Mouse (Mus musculus) embryo, embryonic 9.5 days (tissue): ENCODE results near the gene Rab39.

Source experiments
- DNase-seq: peaks from one replicate; pipeline ENCODE4 v3.0.0-alpha.2; 2017; ENCODE audit errors: extremely low spot score

Rab39 gene

GRCm38 (mm10) chr9:53705992-53706696, at the start of gene Rab39:
Rab39 (minus strand) TSS chr9:53706232.
- DNase-seq, result peak; percentile 99

GRCm38 (mm10) chr9:53754801-53755200, 48.8 kb upstream of the Rab39 start:
- no peak for DNase-seq

GRCm38 (mm10) chr9:53750899-53751298, 44.9 kb upstream of the Rab39 start:
- no peak for DNase-seq

- no peak for DNase-seq
Measured at GRCm38 (mm10) chr9:53750411-53750810, 44.4 kb upstream of the Rab39 start.

DNA sequence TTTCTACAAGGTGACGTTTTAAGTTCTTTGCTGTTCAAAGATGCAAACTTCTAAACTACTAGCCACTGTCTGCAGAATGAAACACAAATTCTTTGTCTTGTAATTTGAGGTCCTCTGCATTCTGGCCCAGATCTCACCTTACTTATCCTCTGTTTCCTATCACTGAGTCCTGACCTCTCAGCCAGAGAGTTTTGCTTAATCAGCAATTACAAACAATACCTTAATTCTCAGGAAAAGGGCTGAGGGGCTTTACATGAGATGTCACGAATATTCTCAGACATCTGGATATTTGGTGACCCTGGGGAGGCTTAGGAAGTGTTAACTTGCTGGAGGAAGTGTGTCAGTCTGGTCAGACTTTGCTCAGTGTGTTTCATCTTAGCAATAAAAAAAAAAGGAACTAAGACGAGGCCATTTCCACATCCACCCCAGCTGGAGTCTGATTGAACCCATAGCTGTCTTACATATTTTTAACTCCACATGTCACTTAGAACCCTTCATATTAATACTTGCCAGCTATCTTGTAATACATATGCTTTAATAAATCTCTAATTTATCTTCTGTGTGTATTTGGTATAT, 34.9 kb upstream of the Rab39 start:
- no peak for DNase-seq

- no peak for DNase-seq
Measured at GRCm38 (mm10) chr9:53705491-53705991, 491 bp downstream of the Rab39 start.

DNA sequence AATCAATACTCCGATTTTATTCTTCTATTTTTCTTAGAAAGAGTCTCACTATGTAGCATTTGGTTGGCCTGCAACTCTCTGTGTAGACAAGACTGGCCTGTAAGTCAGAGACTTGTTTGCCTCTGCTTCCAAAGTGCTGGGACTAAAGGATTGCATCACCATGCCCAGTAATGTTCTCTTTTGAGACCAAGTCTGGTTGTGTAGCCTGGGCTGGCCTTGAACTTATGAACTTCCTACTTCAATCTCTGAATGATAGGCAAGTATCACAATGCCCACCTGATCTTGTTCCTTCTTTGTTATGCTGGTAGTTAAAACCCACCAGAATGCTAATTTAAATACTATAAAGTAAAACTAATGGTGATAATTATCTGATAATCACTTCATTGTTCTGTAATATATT, 3.0 kb downstream of the Rab39 start:
- DNase-seq, result no peak

- no peak for DNase-seq
Measured at GRCm38 (mm10) chr9:53700496-53700895, 5.5 kb downstream of the Rab39 start.

- no peak for DNase-seq
Measured at GRCm38 (mm10) chr9:53695846-53696245, 10.2 kb downstream of the Rab39 start.

DNA sequence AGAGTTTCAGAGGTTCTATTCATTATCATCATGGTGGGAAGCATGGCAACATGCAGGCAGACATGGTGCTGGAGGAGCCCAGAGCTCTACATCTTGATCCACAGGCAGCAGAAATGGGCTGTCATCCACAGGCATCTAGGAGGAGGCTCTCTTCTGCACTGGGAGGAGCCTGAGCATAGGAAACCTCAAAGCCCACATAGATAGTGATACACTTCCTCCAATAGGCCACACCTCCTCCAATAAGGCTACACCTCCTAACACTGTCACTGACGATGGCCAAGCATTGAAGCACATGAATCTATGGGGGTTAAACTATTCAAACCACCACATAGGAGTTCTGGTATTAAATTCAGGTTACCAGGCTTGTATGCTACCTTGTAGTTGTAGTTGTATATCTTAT, 12.3 kb downstream of the Rab39 start:
- DNase-seq, result no peak

DNA sequence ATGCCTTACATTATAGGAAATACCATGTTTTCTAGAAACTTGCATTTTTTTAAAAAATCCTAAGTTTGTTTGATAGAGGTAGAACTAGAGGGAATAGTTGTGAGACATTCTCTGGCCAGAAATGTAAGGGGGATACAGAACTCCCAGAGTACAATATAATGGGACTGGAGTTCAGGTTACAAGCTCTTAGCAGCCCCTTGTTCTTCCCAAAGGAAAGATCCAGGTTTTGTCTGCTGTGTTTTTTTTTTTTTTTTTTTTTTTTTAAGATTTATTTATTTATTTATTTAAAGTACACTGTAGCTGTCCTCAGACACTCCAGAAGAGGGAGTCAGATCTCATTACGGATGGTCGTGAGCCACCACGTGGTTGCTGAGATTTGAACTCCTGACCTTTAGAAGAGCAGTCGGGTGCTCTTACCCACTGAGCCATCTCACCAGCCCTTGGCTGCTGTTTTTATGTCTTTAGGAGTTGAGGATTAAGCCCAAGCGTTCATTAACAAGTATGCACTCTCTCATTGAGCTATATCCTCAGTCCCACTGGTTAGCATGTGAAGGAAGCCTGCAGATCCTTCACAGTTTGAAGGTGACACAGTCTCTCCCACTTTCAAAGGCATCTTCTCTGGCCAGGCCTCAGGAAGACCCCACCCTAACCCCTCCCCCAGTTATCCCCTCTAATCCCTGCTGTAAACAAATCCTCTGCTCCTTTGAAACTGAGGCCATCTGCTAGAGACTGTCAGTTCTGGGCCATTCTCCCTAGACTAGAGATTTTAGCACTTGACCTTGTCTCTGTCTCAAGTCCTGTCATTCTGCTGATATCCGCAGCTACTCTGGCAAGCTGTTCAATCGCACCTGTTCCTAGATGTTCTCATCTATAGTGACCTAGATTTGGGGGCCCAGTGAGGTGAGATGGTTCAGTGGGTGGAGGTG, 14.0 kb downstream of the Rab39 start:
- DNase-seq, result no peak

DNA sequence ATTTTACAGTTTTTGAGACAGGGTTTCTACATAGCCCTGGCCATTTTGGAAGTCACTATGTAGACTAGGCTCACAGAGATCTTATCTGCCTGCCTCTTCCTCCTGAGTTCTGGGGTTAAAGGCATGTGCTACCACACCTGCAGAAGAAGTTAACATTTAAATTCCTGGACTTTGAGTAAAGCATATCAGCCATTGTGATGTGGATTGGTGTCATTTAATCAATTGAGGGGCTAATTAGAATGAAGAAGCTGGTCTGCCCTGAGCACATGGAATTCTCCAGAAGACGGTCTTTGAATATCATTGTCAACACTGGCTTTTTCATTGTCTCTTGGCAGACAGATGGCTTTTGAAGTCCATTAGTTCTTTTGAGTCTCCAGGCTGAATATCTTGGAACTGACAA, 25.2 kb downstream of the Rab39 start:
- DNase-seq, result no peak

GRCm38 (mm10) chr9:53676921-53677320, 29.1 kb downstream of the Rab39 start:
- DNase-seq, result no peak

GRCm38 (mm10) chr9:53673571-53673970, 32.5 kb downstream of the Rab39 start:
- peak; percentile 59 for DNase-seq

GRCm38 (mm10) chr9:53669680-53670219, 36.3 kb downstream of the Rab39 start, which contains the start of gene Cul5:
Cul5 (minus strand) TSS chr9:53670014.
- peak; percentile 12 for DNase-seq

- DNase-seq, result peak; percentile 94
Measured at GRCm38 (mm10) chr9:53667020-53667669, 38.9 kb downstream of the Rab39 start.

DNA sequence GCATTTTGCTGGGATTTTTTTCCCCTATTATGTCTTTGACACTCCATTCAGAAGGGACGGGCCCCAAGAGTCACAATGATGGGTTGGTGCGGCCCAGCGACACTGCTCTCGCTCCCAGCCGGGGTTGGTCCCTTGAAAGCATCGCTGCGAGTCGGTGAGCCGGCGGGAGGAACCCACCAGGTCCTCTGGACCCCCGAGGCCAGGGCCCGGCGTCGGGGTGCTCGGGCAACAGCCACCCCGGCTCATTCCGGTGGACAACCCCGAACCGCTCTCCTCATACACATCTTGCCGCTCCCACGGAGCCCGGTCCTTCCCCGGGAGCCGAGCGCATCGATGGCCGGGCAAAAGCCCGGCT, 39.4 kb downstream of the Rab39 start:
- DNase-seq, result no peak

DNA sequence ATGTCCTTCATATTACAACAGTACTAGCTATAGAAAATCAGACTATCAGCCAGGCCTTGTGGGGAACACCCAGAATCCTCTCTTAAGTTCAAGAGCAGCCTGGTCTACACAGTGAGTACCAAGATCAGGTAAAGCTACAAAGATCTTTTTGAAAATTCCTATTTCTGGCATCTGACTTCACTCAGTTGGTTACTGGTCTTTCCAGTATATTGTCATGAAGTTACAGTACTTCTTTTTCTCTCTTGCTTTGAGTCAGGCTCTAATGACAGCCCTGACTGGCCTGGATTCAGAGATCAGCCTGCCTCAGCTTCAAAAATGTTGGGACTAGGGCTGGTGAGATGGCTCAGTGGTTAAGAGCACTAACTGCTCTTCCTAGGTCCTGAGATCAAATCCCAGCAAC, 40.6 kb downstream of the Rab39 start:
- no peak for DNase-seq

- no peak for DNase-seq
Measured at GRCm38 (mm10) chr9:53664819-53665218, 41.2 kb downstream of the Rab39 start.

DNA sequence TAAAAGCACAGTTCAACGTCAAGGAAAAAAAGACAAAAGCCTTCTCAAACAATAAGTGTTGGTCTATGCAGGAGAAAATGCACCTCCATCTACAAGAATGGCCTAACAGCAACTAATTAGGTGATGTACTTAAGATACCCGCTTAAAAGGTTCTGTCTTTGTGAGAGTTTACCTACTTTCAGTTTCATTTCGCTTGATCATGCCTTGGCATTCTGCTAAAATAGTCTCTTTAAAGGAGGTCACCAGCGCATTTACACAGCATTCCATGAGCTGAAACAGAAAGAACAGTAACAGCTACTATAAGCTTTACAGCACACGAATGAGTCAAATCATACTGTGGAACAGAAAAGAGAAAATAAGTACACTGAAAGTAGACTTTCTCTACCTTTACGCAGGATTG, 71.2 kb downstream of the Rab39 start:
- DNase-seq, result no peak
